Mouse (Mus musculus) midbrain, embryonic 15.5 days (tissue): ENCODE measurements at regions not wholly inside any gene's neighbourhood (a gene's known extent, or its start where the extent isn't known, plus 50 kb on each side); places are given as distances from the start of the nearest gene placed in this dataset.
A peak's percentile ranks its signal among the peaks of the same experiment; 100 is the strongest.
"Not testable (repeated sequence)": the region's sequence is repeated elsewhere in the genome, so short reads cannot be mapped to it uniquely, and the experiment has no call there.

ENCODE experiments used
- ATAC-seq: fragments of 200-750 bp; cut with Nextera tagmentation; replicated peaks from 2 replicates; pipeline ENCODE4 v1.8.0; 2017; ENCODE audit warnings: moderate TSS enrichment
- H3K27ac ChIP-seq: fragments of 300-500 bp; sonication (generic); 2 replicates; pipeline ENCODE4 v1.5.1; 2015; ENCODE audit warnings: mild to moderate bottlenecking, inconsistent platforms
- H3K27me3 ChIP-seq: fragments of 300-500 bp; sonication (generic); replicated peaks from 2 replicates; pipeline ENCODE4 v1.6.1; 2015; ENCODE audit warnings: inconsistent platforms
- H3K36me3 ChIP-seq: fragments of 300-500 bp; sonication (generic); replicated peaks from 2 replicates; pipeline ENCODE4 v1.6.1; 2015; ENCODE audit warnings: inconsistent platforms
- H3K4me1 ChIP-seq: fragments of 300-500 bp; sonication (generic); 2 replicates; pipeline ENCODE4 v1.6.1; 2015; ENCODE audit warnings: inconsistent platforms
- H3K4me2 ChIP-seq: fragments of 300-500 bp; sonication (generic); 2 replicates; pipeline ENCODE4 v1.6.1; 2015; ENCODE audit warnings: inconsistent platforms, mild to moderate bottlenecking, moderate library complexity
- H3K4me3 ChIP-seq: fragments of 300-500 bp; sonication (generic); 2 replicates; pipeline ENCODE4 v1.5.1; 2015; ENCODE audit warnings: mild to moderate bottlenecking, inconsistent platforms
- H3K9ac ChIP-seq: fragments of 300-500 bp; sonication (generic); 2 replicates; pipeline ENCODE4 v1.6.1; 2015; ENCODE audit warnings: mild to moderate bottlenecking, inconsistent platforms
- H3K9me3 ChIP-seq: fragments of 300-500 bp; sonication (generic); 2 replicates; pipeline ENCODE4 v1.6.1; 2016; ENCODE audit warnings: inconsistent platforms
- WGBS: fragments of 180-500 bp; shearing (Covaris S2); methylation state at CpG from one replicate; pipeline ENCODE4 v1.1.7; 2015; ENCODE audit warnings: mixed read lengths; 5-methylcytosine and 5-hydroxymethylcytosine counted together

DNA sequence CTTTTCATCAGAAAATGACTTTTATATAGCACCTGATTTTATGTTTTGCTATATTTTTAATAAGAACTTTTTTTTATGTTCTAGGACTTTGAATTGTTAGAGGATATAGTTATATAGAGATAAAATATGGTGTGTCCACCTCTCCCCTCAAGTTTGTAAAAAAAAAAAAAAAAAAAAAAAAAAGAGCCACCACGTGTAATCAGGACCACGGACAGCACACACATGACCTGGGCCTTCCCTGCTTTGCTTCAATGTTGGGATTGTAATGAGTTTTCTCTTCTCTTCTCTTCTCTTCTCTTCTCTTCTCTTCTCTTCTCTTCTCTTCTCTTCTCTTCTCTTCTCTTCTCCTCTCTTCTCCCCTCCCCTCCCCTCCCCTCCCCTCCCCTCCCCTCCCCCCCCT lies 78.5 kb downstream of the 1700010I14Rik start:
- not testable (repeated sequence) for H3K27ac ChIP-seq, H3K4me3 ChIP-seq, H3K9ac ChIP-seq, H3K36me3 ChIP-seq, H3K9me3 ChIP-seq, H3K4me2 ChIP-seq, ATAC-seq, H3K27me3 ChIP-seq, H3K4me1 ChIP-seq
- 29% methylated on average over 2 of the region's 2 CpGs for WGBS

DNA sequence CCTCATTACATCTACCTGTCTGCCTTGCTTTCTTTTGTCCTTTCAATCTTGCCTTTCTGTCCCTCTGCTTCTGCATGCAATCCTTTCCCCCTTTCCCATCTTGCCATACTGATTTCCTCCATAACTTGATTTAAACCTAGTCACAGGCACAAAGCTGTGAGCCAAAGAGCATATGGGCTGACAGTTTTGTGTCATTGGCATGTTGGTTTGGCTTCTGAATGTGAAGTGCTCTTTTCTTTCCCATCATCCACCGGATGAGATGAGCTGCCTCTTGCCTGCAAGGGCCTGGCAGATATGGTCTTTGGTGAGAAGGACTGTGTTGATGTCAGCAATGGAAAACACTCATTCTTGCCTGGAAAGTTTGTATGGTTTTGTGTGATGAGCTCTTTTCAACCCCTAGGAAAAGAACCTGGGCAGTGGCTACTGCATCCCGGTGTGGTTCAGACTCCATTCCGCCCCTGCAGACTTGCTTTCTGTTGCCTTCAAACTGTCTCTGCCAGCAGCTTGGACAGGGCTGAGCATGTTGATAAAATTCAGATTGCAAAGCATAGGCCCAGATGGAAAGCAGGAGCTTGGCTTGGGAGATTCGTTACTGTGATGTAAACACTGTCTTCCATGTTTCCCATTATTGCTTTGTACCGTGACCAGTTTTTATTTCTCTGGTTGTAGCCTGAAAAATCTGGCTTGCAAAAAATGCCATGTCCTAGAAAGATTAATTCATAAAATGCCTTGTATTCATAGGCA lies 80.9 kb downstream of the 1700010I14Rik start:
- 92% methylated on average over 5 of the region's 5 CpGs for WGBS
- Histone ChIP-seq H3K9me3 (no peaks in the 10 kb centered on the region), H3K4me2 (no peak overlapping the region), H3K4me3 (no peak overlapping the region), H3K36me3 (no peaks in the 10 kb centered on the region), H3K9ac (no peak overlapping the region), H3K27ac (no peak overlapping the region), H3K27me3 (no peaks in the 10 kb centered on the region), H3K4me1 (no peaks in the 10 kb centered on the region)
- ATAC-seq: no peak

DNA sequence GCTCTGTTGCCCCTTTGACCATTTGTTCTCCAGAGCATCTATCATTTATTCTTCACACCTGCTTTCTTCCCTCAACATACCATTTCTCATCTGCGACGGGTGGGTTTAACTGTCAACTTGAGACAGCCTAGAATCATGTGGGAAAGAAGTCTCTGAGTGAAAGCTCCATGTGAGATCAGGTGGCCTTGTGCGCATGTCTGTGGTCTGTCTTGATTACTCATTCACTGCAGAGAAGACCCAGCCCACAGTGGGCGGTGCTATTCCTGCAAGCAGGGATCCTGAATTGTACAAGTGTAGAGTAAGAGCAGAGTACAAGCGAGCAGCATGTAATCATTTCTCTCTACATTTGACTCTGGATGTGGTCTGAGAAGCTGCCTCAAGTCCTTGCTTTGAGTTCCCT lies 95.5 kb downstream of the 1700010I14Rik start:
- Histone ChIP-seq H3K27me3 (no peaks in the 10 kb centered on the region), H3K4me2 (no peak overlapping the region), H3K9ac (no peak overlapping the region), H3K27ac (no peak overlapping the region), H3K36me3 (no peaks in the 10 kb centered on the region), H3K4me1 (no peaks in the 10 kb centered on the region), H3K9me3 (no peaks in the 10 kb centered on the region), H3K4me3 (no peak overlapping the region)
- no peak for ATAC-seq
- WGBS: 92% methylated on average over 5 of the region's 5 CpGs

DNA sequence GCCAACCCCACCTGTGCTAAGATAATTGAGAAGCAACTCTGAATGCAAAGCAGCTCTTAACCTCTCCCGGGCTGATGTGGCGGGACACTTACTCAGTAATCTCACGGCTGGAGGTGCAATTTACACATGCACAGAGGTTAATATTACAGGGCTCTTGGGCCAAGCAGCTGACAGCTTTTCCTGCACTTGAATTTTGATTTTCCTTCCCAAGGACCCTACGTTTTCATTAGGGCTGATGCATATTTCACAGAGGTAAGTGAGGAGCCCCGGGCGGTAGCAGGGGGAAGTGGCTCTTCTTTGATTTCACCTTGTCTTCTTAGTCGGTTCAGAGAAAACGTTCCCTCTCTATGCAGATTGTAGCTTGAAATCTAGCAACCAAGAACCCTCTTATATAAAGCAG lies 139.7 kb downstream of the 1700010I14Rik start:
- no peak for ATAC-seq
- H3K36me3 ChIP-seq: no peaks in the 10 kb centered on the region
- H3K4me2 ChIP-seq: no peak overlapping the region
- no peaks in the 10 kb centered on the region for H3K27me3 ChIP-seq
- 0 out of 2 replicates have a peak overlapping the region, but pooled peaks have one; percentile 25 for H3K27ac ChIP-seq
- H3K9ac ChIP-seq: no peak overlapping the region
- H3K4me3 ChIP-seq: no peak overlapping the region
- no peaks in the 10 kb centered on the region for H3K4me1 ChIP-seq
- no peaks in the 10 kb centered on the region for H3K9me3 ChIP-seq
- 26% methylated on average over 8 of the region's 8 CpGs for WGBS

DNA sequence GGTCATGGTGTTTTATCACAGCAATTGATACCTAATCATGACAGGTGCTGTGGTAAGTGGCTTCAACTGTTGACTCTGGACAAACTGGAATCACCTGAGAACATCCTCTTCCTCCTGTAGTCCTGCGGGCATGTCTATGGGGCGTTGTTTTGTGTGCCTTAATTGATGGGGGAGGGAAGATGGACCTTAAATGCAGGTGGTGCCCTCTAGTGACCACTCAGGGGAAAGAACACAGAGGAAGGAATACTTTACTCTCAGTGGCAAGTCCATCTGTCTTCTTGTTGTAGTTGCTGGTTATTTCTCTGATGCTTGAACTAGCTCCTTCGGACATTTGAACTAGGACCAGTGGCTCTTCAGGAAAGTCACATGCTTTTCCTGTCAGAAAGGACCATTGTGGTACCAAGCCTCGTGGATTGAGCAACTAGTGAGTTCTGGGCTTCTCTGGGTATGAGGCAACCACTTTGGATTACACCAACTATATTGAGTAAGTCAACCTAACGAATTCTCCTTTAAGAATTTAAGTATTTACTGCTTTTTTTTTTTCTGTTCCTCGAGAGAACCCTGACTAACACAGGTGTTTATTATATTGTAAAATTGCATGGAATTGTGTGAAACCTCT lies 157.6 kb downstream of the 1700010I14Rik start:
- ATAC-seq: no peak
- H3K4me3 ChIP-seq: no peak overlapping the region
- no peaks in the 10 kb centered on the region for H3K9me3 ChIP-seq
- no peaks in the 10 kb centered on the region for H3K36me3 ChIP-seq
- H3K4me2 ChIP-seq: no peak overlapping the region
- no peaks in the 10 kb centered on the region for H3K27me3 ChIP-seq
- no peaks in the 10 kb centered on the region for H3K4me1 ChIP-seq
- no peak overlapping the region for H3K27ac ChIP-seq
- WGBS: 77% methylated on average over 6 of the region's 6 CpGs
- H3K9ac ChIP-seq: no peak overlapping the region

DNA sequence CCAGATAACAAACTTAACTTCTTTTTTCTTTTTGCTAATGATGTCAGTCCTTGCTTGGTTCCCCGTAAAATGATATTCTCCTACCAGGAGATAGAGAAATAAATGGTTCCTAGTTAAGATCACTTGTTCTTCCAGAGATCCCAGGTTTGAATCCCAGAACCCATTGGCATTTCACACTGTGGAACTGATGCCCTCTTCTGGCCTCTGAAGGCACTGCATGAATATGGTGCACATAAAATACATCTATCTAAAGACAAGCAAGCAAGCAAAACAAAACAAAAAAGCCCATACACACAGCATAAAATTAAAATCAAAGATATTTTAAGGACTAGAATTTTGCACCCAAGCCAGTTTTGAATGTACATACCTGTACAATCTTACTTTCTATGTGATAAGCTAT lies 162.5 kb downstream of the 1700010I14Rik start:
- Histone ChIP-seq H3K36me3 (no peaks in the 10 kb centered on the region), H3K4me2 (no peak overlapping the region), H3K4me3 (no peak overlapping the region), H3K9ac (no peak overlapping the region), H3K27me3 (no peaks in the 10 kb centered on the region), H3K27ac (no peak overlapping the region), H3K4me1 (no peaks in the 10 kb centered on the region), H3K9me3 (no peaks in the 10 kb centered on the region)
- WGBS: 93% methylated on average over 1 of the region's 1 CpGs
- no peak for ATAC-seq

DNA sequence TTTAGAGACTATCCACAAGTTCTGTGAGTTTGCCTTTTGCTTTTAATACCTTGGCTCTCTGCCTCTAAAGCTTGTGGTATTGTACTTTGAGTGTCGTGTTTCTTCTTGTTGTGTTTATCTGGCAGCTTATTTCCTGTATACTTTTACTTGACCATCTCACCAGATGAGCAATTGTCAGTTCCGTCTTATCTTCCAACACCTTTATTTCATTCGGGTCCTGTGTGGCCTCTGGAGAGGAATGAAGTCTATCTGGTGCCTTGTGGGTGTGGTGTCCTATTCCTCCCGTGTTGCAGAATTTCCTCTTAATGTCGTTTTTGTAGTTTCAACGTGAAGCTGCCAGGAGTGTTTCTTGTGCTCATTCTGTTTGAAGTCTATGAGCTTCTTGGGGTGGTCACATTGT lies 174.0 kb downstream of the 1700010I14Rik start:
- Histone ChIP-seq H3K4me1 (peaks cover 5% of the 10 kb centered on the region; the same call in 1 of the 2 replicates), H3K4me3 (no peak overlapping the region), H3K27ac (no peak overlapping the region), H3K4me2 (no peak overlapping the region), H3K27me3 (no peaks in the 10 kb centered on the region), H3K9ac (no peak overlapping the region), H3K36me3 (no peaks in the 10 kb centered on the region), H3K9me3 (no peaks in the 10 kb centered on the region)
- no peak for ATAC-seq
- WGBS: 86% methylated on average over 6 of the region's 6 CpGs

DNA sequence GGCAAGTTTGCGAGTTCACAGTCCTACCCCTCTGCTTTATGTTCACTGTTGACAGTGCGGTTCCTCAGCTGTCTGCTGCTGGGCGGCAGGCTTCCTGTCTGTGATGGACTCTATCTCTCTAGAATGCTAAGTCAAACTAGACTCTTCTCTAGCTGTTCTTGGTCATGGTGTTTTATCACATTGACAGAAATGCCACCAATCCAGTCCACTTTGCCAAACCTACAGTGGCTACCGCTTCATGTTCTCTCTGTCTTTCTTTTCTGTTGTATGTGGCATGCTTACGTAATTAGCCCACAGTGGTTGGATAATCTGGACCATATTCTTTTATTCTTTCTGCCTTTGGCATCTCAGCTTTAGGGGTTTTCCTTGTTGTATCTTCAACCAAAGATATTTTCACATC lies 174.5 kb downstream of the 1700010I14Rik start:
- no peak overlapping the region for H3K27ac ChIP-seq
- H3K27me3 ChIP-seq: no peaks in the 10 kb centered on the region
- H3K4me3 ChIP-seq: no peak overlapping the region
- H3K9ac ChIP-seq: no peak overlapping the region
- peaks cover 10% of the 10 kb centered on the region; the same call in 1 of the 2 replicates for H3K4me1 ChIP-seq
- WGBS: 92% methylated on average over 5 of the region's 5 CpGs
- no peaks in the 10 kb centered on the region for H3K36me3 ChIP-seq
- no peaks in the 10 kb centered on the region for H3K9me3 ChIP-seq
- H3K4me2 ChIP-seq: no peak overlapping the region
- no peak for ATAC-seq

DNA sequence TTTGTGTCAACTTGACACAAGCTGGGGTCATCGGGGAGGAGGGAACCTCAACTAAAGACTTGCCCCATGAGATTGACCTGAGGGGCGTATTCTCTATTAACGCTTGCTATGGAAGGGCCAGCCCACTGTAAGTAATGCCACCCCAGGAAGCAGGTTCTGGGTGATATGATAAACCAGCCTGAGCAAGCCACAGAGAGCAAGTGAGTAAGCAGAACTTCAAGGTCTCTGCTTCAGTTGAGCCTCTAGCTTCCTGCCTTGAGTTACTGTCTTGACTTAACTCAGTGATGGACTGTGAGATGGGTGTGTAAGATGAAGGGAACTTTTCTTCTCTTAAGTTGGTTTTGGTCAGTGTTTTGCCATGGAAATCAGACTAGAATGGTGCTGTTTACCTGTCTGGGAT lies 175.2 kb downstream of the 1700010I14Rik start:
- H3K4me3 ChIP-seq: no peak overlapping the region
- H3K4me2 ChIP-seq: no peak overlapping the region
- H3K36me3 ChIP-seq: no peaks in the 10 kb centered on the region
- H3K4me1 ChIP-seq: peaks cover 16% of the 10 kb centered on the region; the same call in 1 of the 2 replicates
- no peaks in the 10 kb centered on the region for H3K27me3 ChIP-seq
- H3K27ac ChIP-seq: no peak overlapping the region
- no peak for ATAC-seq
- no peaks in the 10 kb centered on the region for H3K9me3 ChIP-seq
- H3K9ac ChIP-seq: no peak overlapping the region
- WGBS: 93% methylated on average over 3 of the region's 3 CpGs

DNA sequence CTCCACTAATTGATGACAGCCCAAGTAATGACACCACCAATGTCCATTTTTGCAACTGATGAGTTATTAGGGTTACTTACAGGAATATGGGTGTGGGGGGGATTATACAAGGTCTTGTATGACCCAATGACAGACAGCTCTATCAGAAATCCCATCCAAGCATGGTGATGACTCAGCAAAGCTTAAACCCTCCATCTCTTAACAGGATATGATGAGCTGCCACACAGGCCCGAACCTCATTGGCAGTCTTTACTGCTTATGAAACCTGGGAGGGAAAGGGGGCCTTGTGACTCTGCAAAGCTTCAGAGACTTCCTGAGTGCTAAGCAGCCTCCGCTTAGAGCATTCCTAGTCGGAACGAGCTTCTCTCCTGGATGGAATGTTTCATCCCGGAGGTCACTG lies 176.4 kb downstream of the 1700010I14Rik start:
- H3K4me1 ChIP-seq: peaks cover 25% of the 10 kb centered on the region
- ATAC-seq: no peak
- no peaks in the 10 kb centered on the region for H3K36me3 ChIP-seq
- no peak overlapping the region for H3K27ac ChIP-seq
- 86% methylated on average over 5 of the region's 5 CpGs for WGBS
- H3K9me3 ChIP-seq: no peaks in the 10 kb centered on the region
- H3K27me3 ChIP-seq: no peaks in the 10 kb centered on the region
- no peak overlapping the region for H3K4me2 ChIP-seq
- H3K9ac ChIP-seq: no peak overlapping the region
- no peak overlapping the region for H3K4me3 ChIP-seq

DNA sequence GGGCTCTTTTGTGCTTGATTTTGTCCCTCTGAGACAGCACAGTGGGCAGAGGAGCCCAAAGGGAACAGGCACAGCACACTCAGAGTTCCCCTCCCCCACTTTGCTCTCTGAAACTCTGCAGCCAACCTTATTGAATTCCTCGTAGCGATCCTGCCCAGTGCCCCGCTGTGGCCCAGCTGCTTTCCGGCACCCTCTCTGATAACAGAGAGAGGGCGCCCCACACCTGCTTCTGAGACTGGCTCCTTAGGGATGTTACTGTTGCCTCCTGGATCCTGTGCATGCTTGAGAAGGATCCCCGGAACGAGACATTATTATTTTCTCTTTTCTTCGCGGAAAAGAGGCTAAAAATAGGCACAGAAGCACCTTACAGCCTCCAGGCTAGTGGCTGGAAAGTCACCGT lies 179.0 kb downstream of the 1700010I14Rik start:
- Histone ChIP-seq H3K36me3 (no peaks in the 10 kb centered on the region), H3K4me1 (peaks cover 37% of the 10 kb centered on the region), H3K9me3 (no peaks in the 10 kb centered on the region), H3K4me2 (peak overlapping the region; percentile 81), H3K4me3 (peak overlapping the region; percentile 43), H3K27me3 (no peaks in the 10 kb centered on the region), H3K9ac (peak overlapping the region; percentile 55), H3K27ac (peak overlapping the region; percentile 85)
- WGBS: 0% methylated on average over 10 of the region's 10 CpGs
- ATAC-seq: peak; percentile 89

DNA sequence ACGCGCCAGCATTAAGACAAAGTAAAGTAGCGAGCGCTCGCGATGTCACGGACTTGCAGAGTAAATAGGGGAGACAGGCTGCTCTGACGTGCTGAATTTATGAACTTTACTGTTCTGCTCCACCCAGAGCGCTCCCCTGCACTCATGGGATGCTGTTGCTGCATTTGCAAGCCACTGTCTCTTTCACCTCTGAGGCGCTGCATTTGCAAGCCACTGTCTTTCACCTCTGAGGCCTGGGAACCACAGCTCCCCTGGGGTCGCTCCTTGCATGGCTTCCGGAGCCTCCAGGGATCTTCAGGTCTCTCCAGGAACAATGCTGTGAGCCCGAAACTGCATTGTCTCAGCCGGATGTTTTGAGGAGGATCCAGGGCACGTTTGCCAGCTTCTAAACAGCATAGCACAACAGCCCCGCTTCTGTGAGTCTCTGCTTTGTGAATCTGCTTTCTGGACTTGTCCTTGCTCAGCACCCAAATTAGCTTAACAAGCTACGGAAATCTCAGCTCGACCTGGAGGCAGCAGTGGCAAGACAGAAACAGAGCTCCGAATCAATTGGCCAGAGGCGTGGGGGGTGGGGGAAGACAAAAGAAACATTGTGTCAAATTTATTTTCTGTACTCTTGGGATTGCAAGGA lies 179.6 kb downstream of the 1700010I14Rik start:
- Histone ChIP-seq H3K4me1 (peaks cover 37% of the 10 kb centered on the region), H3K4me3 (peak overlapping the region; percentile 43), H3K9me3 (no peaks in the 10 kb centered on the region), H3K36me3 (no peaks in the 10 kb centered on the region), H3K9ac (peak overlapping the region; percentile 55), H3K27me3 (no peaks in the 10 kb centered on the region), H3K27ac (peak overlapping the region; percentile 85), H3K4me2 (peak overlapping the region; percentile 81)
- peak; percentile 61 for ATAC-seq
- WGBS: under 1% methylated on average over 20 of the region's 20 CpGs
